Mouse (Mus musculus): ENCODE measurements around the gene Arhgap24. TPM values are rescaled to one million over a fixed set of nuclear protein-coding genes. Genes with fewer than 3 reads are reported as not detected.

Arhgap24 gene
- total and polyA plus RNA-seq, 3 experiments = 34.7 to 51.6 (median 47.9) TPM

GRCm38 (mm10) chr5:102777852-102778251 lies 296.7 kb downstream of the Arhgap24 start:
- peak; percentile 84 for DNase-seq (ENCODE audit: extremely low read depth)
- H3K4me3 ChIP-seq (replicated peaks in 1 of 3; ENCODE audit: low read depth in 2 of 3, low read length in 2 of 3, poor library complexity in 1 of 3) = no peak overlapping the region
- peaks cover 16 to 48% of the 10 kb centered on the region in 2 experiments; a peak in 3 of 4 replicates for H3K4me1 ChIP-seq (ENCODE audit: control insufficient read depth in 1 of 2, insufficient read depth in 2 of 2)
- H3K27ac ChIP-seq (ENCODE audit: insufficient read depth, low read depth) = no peak overlapping the region; the same call in 1 of the 2 replicates
- H3K9me3 ChIP-seq (replicated peaks; ENCODE audit: low read length) = no peaks in the 10 kb centered on the region
- TF ChIP-seq EP300 (IDR thresholded peaks at IDR 0.05; ENCODE audit: low read length) (peak; percentile 69), CHD2 (IDR thresholded peaks at IDR 0.05; ENCODE audit: low read length) (no peak), ZC3H11A (IDR thresholded peaks at IDR 0.05; ENCODE audit: low read depth, low read length) (no peak), JUN (IDR thresholded peaks at IDR 0.05; ENCODE audit: insufficient read depth, low read depth, low read length) (0 out of 2 replicates have a peak, but pooled peaks have one; percentile 4), BHLHE40 (IDR thresholded peaks at IDR 0.05; ENCODE audit: low read depth, low read length) (peak; percentile 23; the same call in 1 of the 2 replicates), TBP (conservative IDR thresholded peaks at IDR 0.05; ENCODE audit: low read depth, low read length) (no peak), NRF1 (IDR thresholded peaks at IDR 0.05; ENCODE audit: low read depth, low read length) (no peak), GABPA (IDR thresholded peaks at IDR 0.05; ENCODE audit: insufficient replicate concordance, low read depth, low read length) (no peak), ZNF384 (IDR thresholded peaks at IDR 0.05; ENCODE audit: low read depth, low read length) (no peak), PAX5 (IDR thresholded peaks at IDR 0.05; ENCODE audit: low read length) (no peak), HCFC1 (IDR thresholded peaks at IDR 0.05; ENCODE audit: low read depth, low read length) (no peak), MEF2A (IDR thresholded peaks at IDR 0.05; ENCODE audit: borderline replicate concordance, low read depth, low read length) (peak; percentile 87), JUND (conservative IDR thresholded peaks at IDR 0.05; ENCODE audit: low read depth, low read length) (0 out of 2 replicates have a peak, but pooled peaks have one; percentile 28), RAD21 (IDR thresholded peaks at IDR 0.05; ENCODE audit: low read depth, low read length) (no peak), MAX (IDR thresholded peaks at IDR 0.05; ENCODE audit: low read length) (no peak), IRF4 (IDR thresholded peaks at IDR 0.05; ENCODE audit: low read depth, low read length) (peak; percentile 35), ELF1 (IDR thresholded peaks at IDR 0.05; ENCODE audit: low read depth, low read length) (no peak), ETS1 (conservative IDR thresholded peaks at IDR 0.05; ENCODE audit: low read depth, low read length) (no peak; the same call in 1 of the 2 replicates), USF1 (IDR thresholded peaks at IDR 0.05; ENCODE audit: low read depth, low read length) (no peak), TCF12 (IDR thresholded peaks at IDR 0.05; ENCODE audit: low read depth, low read length) (no peak), MXI1 (IDR thresholded peaks at IDR 0.05; ENCODE audit: low read depth, low read length) (peak; percentile 68; the same call in 1 of the 2 replicates), KAT2A (IDR thresholded peaks at IDR 0.05; ENCODE audit: insufficient replicate concordance, low read length) (no peak)
- peaks cover 0 to 57% of the 10 kb centered on the region in 2 experiments for H3K36me3 ChIP-seq (replicated peaks in 1 of 2; ENCODE audit: control insufficient read depth in 1 of 2, insufficient read depth in 1 of 2, low read length in 1 of 2)
- H3K27me3 ChIP-seq (replicated peaks) = no peaks in the 10 kb centered on the region
- no peak overlapping the region for H3K9ac ChIP-seq (ENCODE audit: insufficient read depth, low read depth)
- dilution Hi-C loops (cut with MboI; ENCODE audit: extremely low pct_ligation_motif_present, extremely low pct_unique_long_range_greater_than_20kb, low sequenced_read_pairs) (no loop called here), in situ Hi-C loops (cut with MboI; ENCODE audit: low pct_ligation_motif_present, low pct_unique_long_range_greater_than_20kb, low sequenced_read_pairs) (no loop called here)
- no peaks in the 10 kb centered on the region for H3K79me2 ChIP-seq (replicated peaks; ENCODE audit: control insufficient read depth, extremely low read depth, insufficient read depth, poor library complexity, severe bottlenecking)
- H3K4me2 ChIP-seq (ENCODE audit: insufficient read depth, low read depth, poor library complexity, severe bottlenecking) = peak overlapping the region; percentile 60
